Mouse (Mus musculus): ENCODE data around the gene Cacna1c.

DNA sequence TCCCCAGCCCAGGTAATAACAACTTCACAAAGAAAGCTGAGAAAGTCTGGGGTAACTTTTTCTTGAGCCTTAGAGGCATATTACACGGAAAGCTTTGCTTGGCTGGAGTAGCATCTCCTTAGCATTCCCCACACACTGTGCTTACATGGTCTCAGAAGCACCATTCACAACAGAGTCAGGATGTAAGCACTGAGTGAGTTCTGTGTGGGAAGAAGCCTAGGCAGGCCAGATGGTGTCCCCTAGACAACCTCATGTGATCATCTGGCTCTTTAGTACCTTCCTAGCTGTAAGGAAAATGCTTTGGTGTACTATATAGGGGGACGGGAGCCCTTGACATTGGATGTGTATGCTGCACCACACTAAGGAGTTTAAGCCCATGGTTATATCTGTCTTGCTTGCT lies 563.7 kb downstream of the Cacna1c start:
- TF ChIP-seq CTCF (conservative IDR thresholded peaks at IDR 0.05; ENCODE audit: low read length) (no peak), POU5F1 (IDR thresholded peaks at IDR 0.05; ENCODE audit: borderline replicate concordance, low read length) (no peak), NANOG (IDR thresholded peaks at IDR 0.05; ENCODE audit: borderline replicate concordance, low read length) (no peak)
